Mouse (Mus musculus): ENCODE results near the gene Col4a3. TPM values are rescaled to one million over a fixed set of nuclear protein-coding genes. Genes with fewer than 3 reads are reported as not detected.

The Col4a3 gene
- polyA plus RNA-seq, 1 experiment, result 0.20 TPM

DNA sequence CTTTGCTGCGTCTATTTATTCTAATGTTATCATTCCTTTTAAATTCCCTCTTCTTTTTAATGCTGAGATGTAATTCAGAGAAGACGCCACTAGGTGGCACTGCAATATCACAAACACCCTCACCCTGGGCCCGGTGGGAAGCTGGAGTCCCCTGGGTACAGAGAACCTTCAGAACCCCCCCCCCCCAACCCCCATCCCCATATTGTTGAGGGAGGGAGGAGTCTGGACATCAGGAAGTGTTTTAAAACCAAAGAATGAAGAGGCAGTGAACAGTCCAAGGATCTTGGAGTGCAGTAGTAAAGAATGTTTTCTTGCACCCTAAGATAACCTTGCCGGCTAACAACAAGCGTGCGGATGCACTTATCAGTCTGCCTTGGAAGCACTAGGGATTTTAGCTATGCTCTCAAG, 32.3 kb upstream of the Col4a3 start:
- TF ChIP-seq POLR2A (IDR thresholded peaks at IDR 0.05; ENCODE audit: low read depth, low read length) (no peak), CTCF (IDR thresholded peaks at IDR 0.05; ENCODE audit: extremely low read depth, insufficient read length, insufficient replicate concordance, low read depth, low read length) (peak; percentile 76; the same call in 1 of the 2 replicates)

GRCm38 (mm10) chr1:82554889-82555288, 31.8 kb upstream of the Col4a3 start:
- Histone ChIP-seq H3K27ac (ENCODE audit: insufficient read depth, low read depth, low read length) (no peak overlapping the region), H3K4me3 (ENCODE audit: low read depth, low read length) (no peak overlapping the region), H3K27me3 (ENCODE audit: control insufficient read depth, insufficient read depth, low read length) (no peaks in the 10 kb centered on the region), H3K36me3 (ENCODE audit: control insufficient read depth, insufficient read depth, low read length) (no peaks in the 10 kb centered on the region), H3K4me1 (ENCODE audit: control insufficient read depth, insufficient read depth, insufficient read length, low read length) (no peaks in the 10 kb centered on the region)
- TF ChIP-seq CTCF (IDR thresholded peaks at IDR 0.05; ENCODE audit: extremely low read depth, insufficient read length, insufficient replicate concordance, low read depth, low read length) (no peak), POLR2A (IDR thresholded peaks at IDR 0.05; ENCODE audit: low read depth, low read length) (no peak)
- 49% methylated on average over 5 of the region's 5 CpGs for WGBS

More for the DNA sequence above, 32.3 kb upstream of the Col4a3 start:
- Histone ChIP-seq H3K27me3 (ENCODE audit: control insufficient read depth, insufficient read depth, low read length) (no peaks in the 10 kb centered on the region), H3K4me3 (ENCODE audit: low read depth, low read length) (no peak overlapping the region), H3K36me3 (ENCODE audit: control insufficient read depth, insufficient read depth, low read length) (no peaks in the 10 kb centered on the region), H3K4me1 (ENCODE audit: control insufficient read depth, insufficient read depth, insufficient read length, low read length) (no peaks in the 10 kb centered on the region), H3K27ac (ENCODE audit: insufficient read depth, low read depth, low read length) (no peak overlapping the region)
- WGBS, result 14% methylated on average over 6 of the region's 6 CpGs

DNA sequence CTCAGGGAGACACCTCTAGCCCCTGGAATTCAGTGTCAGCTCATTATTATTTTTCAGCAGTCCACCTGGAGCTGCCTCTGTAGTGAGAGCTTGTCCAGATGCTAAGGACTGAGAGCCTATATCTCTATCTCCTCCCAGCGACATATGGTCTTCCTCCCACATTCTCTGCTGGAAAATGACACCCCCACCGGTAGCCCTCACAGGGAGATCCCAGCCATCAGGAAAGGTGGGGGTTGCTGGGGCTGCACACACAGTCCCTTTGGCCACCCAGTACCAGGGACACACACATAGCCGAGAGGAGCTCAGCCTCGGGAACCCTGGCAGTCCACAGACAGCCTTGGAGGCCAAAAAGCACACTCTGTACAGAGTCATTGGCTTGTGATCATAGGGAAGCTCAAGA, 26.5 kb upstream of the Col4a3 start:
- Histone ChIP-seq H3K27ac (ENCODE audit: insufficient read depth, low read depth, low read length) (no peak overlapping the region), H3K4me1 (ENCODE audit: control insufficient read depth, insufficient read depth, insufficient read length, low read length) (no peaks in the 10 kb centered on the region), H3K27me3 (ENCODE audit: control insufficient read depth, insufficient read depth, low read length) (no peaks in the 10 kb centered on the region), H3K36me3 (ENCODE audit: control insufficient read depth, insufficient read depth, low read length) (no peaks in the 10 kb centered on the region), H3K4me3 (ENCODE audit: low read depth, low read length) (no peak overlapping the region)
- WGBS, result 73% methylated on average over 4 of the region's 4 CpGs
- TF ChIP-seq POLR2A (IDR thresholded peaks at IDR 0.05; ENCODE audit: low read depth, low read length) (no peak), CTCF (IDR thresholded peaks at IDR 0.05; ENCODE audit: extremely low read depth, insufficient read length, insufficient replicate concordance, low read depth, low read length) (no peak)

GRCm38 (mm10) chr1:82569405-82569804, 17.3 kb upstream of the Col4a3 start:
- H3K27me3 ChIP-seq (ENCODE audit: control insufficient read depth, insufficient read depth, low read length), result no peaks in the 10 kb centered on the region
- H3K4me1 ChIP-seq (ENCODE audit: control insufficient read depth, insufficient read depth, insufficient read length, low read length), result no peaks in the 10 kb centered on the region
- no peaks in the 10 kb centered on the region for H3K36me3 ChIP-seq (ENCODE audit: control insufficient read depth, insufficient read depth, low read length)
- H3K4me3 ChIP-seq (ENCODE audit: low read depth, low read length), result no peak overlapping the region
- no peak overlapping the region for H3K27ac ChIP-seq (ENCODE audit: insufficient read depth, low read depth, low read length)
- TF ChIP-seq CTCF (IDR thresholded peaks at IDR 0.05; ENCODE audit: extremely low read depth, insufficient read length, insufficient replicate concordance, low read depth, low read length), result no peak
- TF ChIP-seq POLR2A (IDR thresholded peaks at IDR 0.05; ENCODE audit: low read depth, low read length), result no peak
- 73% methylated on average over 4 of the region's 4 CpGs for WGBS

DNA sequence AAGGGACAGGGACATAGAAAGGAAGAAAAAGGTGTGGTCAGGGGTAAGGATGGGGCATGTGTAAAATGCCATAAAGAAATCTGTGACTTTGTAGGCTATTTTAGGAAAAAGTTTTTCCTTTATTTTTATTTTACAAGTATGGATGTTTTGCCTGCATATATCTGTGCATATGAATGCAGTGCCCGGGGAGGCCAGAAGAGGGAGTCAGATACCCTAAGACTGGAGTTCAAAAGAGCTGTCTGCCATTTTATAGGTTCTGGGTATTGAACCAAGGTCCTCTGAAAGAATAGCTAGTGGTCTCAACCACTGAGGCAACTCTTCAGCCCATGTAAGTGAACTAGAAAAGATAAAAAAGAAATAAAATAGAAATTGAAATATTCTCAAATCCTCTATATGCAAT, 15.0 kb upstream of the Col4a3 start:
- Histone ChIP-seq H3K4me3 (ENCODE audit: low read depth, low read length) (no peak overlapping the region), H3K36me3 (ENCODE audit: control insufficient read depth, insufficient read depth, low read length) (no peaks in the 10 kb centered on the region), H3K27ac (ENCODE audit: insufficient read depth, low read depth, low read length) (no peak overlapping the region), H3K4me1 (ENCODE audit: control insufficient read depth, insufficient read depth, insufficient read length, low read length) (no peaks in the 10 kb centered on the region), H3K27me3 (ENCODE audit: control insufficient read depth, insufficient read depth, low read length) (no peaks in the 10 kb centered on the region)
- no peak for TF ChIP-seq CTCF (IDR thresholded peaks at IDR 0.05; ENCODE audit: extremely low read depth, insufficient read length, insufficient replicate concordance, low read depth, low read length)
- no peak for TF ChIP-seq POLR2A (IDR thresholded peaks at IDR 0.05; ENCODE audit: low read depth, low read length)
- WGBS, result 60% methylated on average over 1 of the region's 1 CpGs

DNA sequence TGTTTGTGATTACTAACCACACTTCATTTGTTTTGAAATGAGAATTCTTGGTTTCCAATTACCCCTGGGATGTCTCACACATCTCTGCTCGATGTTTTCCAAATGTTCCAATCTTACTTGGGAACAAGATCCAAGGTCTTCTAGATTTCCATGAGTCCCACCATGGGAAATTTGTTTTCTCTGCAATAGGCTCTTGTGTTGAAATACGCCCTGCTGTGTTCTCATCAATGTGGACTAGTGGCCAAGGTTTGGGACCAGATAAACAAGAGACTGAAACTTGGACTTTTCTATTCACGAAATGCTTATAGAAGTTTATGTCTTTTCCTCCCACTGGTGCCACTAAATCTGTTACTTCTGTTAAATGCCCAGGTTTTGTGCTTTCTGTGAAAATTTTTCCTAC, 11.0 kb upstream of the Col4a3 start:
- no peaks in the 10 kb centered on the region for H3K36me3 ChIP-seq (ENCODE audit: control insufficient read depth, insufficient read depth, low read length)
- H3K27ac ChIP-seq (ENCODE audit: insufficient read depth, low read depth, low read length), result no peak overlapping the region
- 78% methylated on average over 3 of the region's 3 CpGs for WGBS

DNA sequence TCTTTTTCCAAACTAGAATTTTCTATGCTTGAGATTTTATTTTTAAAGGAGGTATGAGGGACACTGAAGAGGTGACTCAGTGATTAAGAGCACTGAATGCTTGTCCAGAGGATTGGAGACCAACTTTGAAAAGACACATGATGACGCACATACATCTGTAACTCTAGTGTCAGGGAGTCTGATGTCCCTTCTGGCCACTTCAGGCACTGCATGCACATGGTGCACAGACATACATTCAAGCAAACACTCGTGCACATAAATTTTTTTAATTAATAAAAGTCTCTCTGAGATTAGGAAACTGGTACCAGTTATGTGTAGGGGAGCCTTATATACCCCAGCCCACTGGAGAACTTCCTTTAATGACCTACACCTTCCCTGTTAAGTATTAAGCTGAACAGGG, 10.5 kb upstream of the Col4a3 start:
- Histone ChIP-seq H3K36me3 (ENCODE audit: control insufficient read depth, insufficient read depth, low read length) (no peaks in the 10 kb centered on the region), H3K27me3 (ENCODE audit: control insufficient read depth, insufficient read depth, low read length) (no peaks in the 10 kb centered on the region), H3K27ac (ENCODE audit: insufficient read depth, low read depth, low read length) (no peak overlapping the region), H3K4me1 (ENCODE audit: control insufficient read depth, insufficient read depth, insufficient read length, low read length) (no peaks in the 10 kb centered on the region), H3K4me3 (ENCODE audit: low read depth, low read length) (no peak overlapping the region)
- 81% methylated on average over 2 of the region's 2 CpGs for WGBS
- TF ChIP-seq CTCF (IDR thresholded peaks at IDR 0.05; ENCODE audit: extremely low read depth, insufficient read length, insufficient replicate concordance, low read depth, low read length), result no peak
- no peak for TF ChIP-seq POLR2A (IDR thresholded peaks at IDR 0.05; ENCODE audit: low read depth, low read length)

More for the DNA sequence above, 11.0 kb upstream of the Col4a3 start:
- H3K27me3 ChIP-seq (ENCODE audit: control insufficient read depth, insufficient read depth, low read length), result no peaks in the 10 kb centered on the region
- TF ChIP-seq POLR2A (IDR thresholded peaks at IDR 0.05; ENCODE audit: low read depth, low read length) (no peak), CTCF (IDR thresholded peaks at IDR 0.05; ENCODE audit: extremely low read depth, insufficient read length, insufficient replicate concordance, low read depth, low read length) (no peak)
- H3K4me1 ChIP-seq (ENCODE audit: control insufficient read depth, insufficient read depth, insufficient read length, low read length), result no peaks in the 10 kb centered on the region
- no peak overlapping the region for H3K4me3 ChIP-seq (ENCODE audit: low read depth, low read length)

DNA sequence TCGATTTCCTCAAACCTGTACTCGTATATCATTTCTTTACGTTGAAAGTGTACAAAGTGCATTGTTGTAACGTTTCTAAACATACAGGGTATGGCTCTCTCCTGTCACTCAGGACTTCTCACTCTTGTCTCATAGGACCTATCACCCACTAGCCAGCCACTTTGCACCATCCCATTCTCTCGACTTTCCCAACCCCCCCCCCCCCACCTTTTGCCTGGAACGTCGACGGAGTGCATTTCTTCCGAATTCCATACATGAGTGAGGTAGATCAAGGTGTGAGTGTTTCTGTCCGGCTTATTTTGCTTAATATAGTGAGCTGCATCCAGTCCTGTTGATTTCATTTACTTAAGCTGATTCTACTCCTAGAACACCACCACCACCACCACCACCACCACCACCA, 9.4 kb upstream of the Col4a3 start:
- H3K36me3 ChIP-seq (ENCODE audit: control insufficient read depth, insufficient read depth, low read length), result no peaks in the 10 kb centered on the region
- H3K27me3 ChIP-seq (ENCODE audit: control insufficient read depth, insufficient read depth, low read length), result no peaks in the 10 kb centered on the region
- no peak for TF ChIP-seq CTCF (IDR thresholded peaks at IDR 0.05; ENCODE audit: extremely low read depth, insufficient read length, insufficient replicate concordance, low read depth, low read length)
- TF ChIP-seq POLR2A (IDR thresholded peaks at IDR 0.05; ENCODE audit: low read depth, low read length), result no peak
- no peak overlapping the region for H3K4me3 ChIP-seq (ENCODE audit: low read depth, low read length)
- no peak overlapping the region for H3K27ac ChIP-seq (ENCODE audit: insufficient read depth, low read depth, low read length)
- H3K4me1 ChIP-seq (ENCODE audit: control insufficient read depth, insufficient read depth, insufficient read length, low read length), result no peaks in the 10 kb centered on the region
- 87% methylated on average over 10 of the region's 10 CpGs for WGBS
